Mouse (Mus musculus): ENCODE measurements around the gene Ikzf1. TPM values are rescaled to one million over a fixed set of nuclear protein-coding genes. Genes with fewer than 3 reads are reported as not detected.

Gene Ikzf1
- polyA plus RNA-seq, 2 experiments from 2014 or later = 130 to 149 TPM

GRCm38 (mm10) chr11:11809404-11810175 lies 124.8 kb downstream of the Ikzf1 start:
- no peak for ATAC-seq

GRCm38 (mm10) chr11:11811906-11812480 lies 127.2 kb downstream of the Ikzf1 start:
- ATAC-seq = peak; percentile 38

- no peak for ATAC-seq
These were observed 130.9 kb downstream of the Ikzf1 start for GRCm38 (mm10) chr11:11815737-11816136.

GRCm38 (mm10) chr11:11818797-11819196 lies 134.0 kb downstream of the Ikzf1 start:
- ATAC-seq = no peak

- no peak for ATAC-seq
These were observed 134.4 kb downstream of the Ikzf1 start for GRCm38 (mm10) chr11:11819206-11819605.

- peak; percentile 91 for ATAC-seq
These were observed 135.4 kb downstream of the Ikzf1 start for GRCm38 (mm10) chr11:11820251-11820650.

- peak; percentile 53 for ATAC-seq
These were observed 135.9 kb downstream of the Ikzf1 start for GRCm38 (mm10) chr11:11820737-11821136.

GRCm38 (mm10) chr11:11821387-11821975 lies 136.7 kb downstream of the Ikzf1 start:
- no peak for ATAC-seq

Other genes starting within 250 kb of the Ikzf1 start
- gene Spata48, start 222.9 kb upstream of the Ikzf1 start, polyA plus RNA-seq (2017; shearing (Covaris generic)) = under 1 TPM in 1 of 2 experiments, not detected in 1; 0.90 TPM
- gene Zpbp, start 222.6 kb upstream of the Ikzf1 start, polyA plus RNA-seq (2017; shearing (Covaris generic)) = under 1 TPM; 0.27 TPM
- not detected for gene 4930512M02Rik, start 57.2 kb upstream of the Ikzf1 start, polyA plus RNA-seq (2017; shearing (Covaris generic))
- gene Fignl1, start 124.0 kb downstream of the Ikzf1 start, polyA plus RNA-seq (2017; shearing (Covaris generic)) = 10 to 100 TPM in 1 of 2 experiments, 1 to 10 TPM in 1; 8.3 to 13.4 TPM
- gene Ddc, start 213.1 kb downstream of the Ikzf1 start, polyA plus RNA-seq (2017; shearing (Covaris generic)) = 1 to 10 TPM; 5.1 to 5.2 TPM